8 mouse cellular contexts compared by ENCODE assay signal in the genomic region with DNA sequence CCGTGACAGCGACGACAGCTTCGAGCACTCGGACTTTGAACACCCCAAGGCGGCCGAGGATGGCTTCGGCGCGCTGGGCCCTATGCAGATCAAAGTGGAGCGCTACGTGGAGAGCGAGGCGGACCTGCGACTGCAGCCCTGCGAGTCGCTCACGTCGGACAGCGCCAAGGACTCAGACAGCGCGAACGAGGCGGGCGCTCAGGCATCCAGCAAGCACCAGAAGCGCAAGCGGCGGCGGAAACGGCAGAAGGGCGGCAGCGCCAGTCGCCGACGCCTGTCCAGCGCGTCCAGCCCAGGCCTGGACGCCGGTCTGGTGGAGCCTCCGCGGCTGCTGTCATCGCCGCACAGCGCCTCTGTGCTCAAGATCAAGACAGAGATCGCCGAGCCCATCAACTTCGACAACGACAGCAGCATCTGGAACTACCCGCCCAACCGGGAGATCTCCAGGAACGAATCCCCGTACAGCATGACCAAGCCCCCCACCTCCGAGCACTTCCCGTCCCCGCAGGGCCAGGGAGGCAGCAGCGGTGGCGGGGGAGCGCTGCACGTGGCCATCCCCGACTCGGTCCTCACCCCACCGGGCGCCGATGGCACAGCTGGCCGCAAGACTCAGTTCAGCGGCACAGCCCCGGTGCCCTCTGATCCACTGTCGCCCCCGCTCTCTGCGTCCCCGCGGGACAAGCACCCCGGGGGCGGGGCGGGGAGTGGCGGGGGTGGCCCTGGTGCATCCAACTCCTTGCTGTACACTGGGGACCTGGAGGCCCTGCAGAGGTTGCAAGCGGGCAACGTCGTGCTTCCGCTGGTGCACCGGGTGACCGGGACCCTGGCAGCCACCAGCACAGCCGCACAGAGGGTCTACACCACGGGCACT.
DNase-seq lines count a peak whose midpoint lies in the region; ATAC-seq lines count a peak whose summit lies in the region.

No protein-coding gene starts in this region.

- no peak overlapping the region for H3K27ac ChIP-seq in heart, embryonic 15.5 days
- no peak overlapping the region for H3K27ac ChIP-seq in kidney, embryonic 15.5 days

- peaks cover 14% of the 10 kb centered on the region for H3K4me1 ChIP-seq in heart, embryonic 15.5 days (replicated peaks)
- peaks cover 15% of the 10 kb centered on the region for H3K4me1 ChIP-seq in kidney, embryonic 15.5 days

- 4% methylated on average over 84 of the region's 84 CpGs for WGBS in heart, embryonic 15.5 days
- 4% methylated on average over 84 of the region's 84 CpGs for WGBS in kidney, embryonic 15.5 days

- no peaks in the 10 kb centered on the region for H3K36me3 ChIP-seq in heart, embryonic 15.5 days
- H3K36me3 ChIP-seq in kidney, embryonic 15.5 days: no peaks in the 10 kb centered on the region

- peak overlapping the region; percentile 9 for H3K9ac ChIP-seq in heart, embryonic 15.5 days
- H3K9ac ChIP-seq in kidney, embryonic 15.5 days: peak overlapping the region; percentile 18; the same call in 1 of the 2 replicates

- H3K9me3 ChIP-seq in heart, embryonic 15.5 days (replicated peaks): no peaks in the 10 kb centered on the region
- no peaks in the 10 kb centered on the region for H3K9me3 ChIP-seq in kidney, embryonic 15.5 days (replicated peaks)

- H3K27me3 ChIP-seq in heart, embryonic 15.5 days: peaks cover 45% of the 10 kb centered on the region
- H3K27me3 ChIP-seq in kidney, embryonic 15.5 days: peaks cover 65% of the 10 kb centered on the region

- ATAC-seq in heart, embryonic 15.5 days (replicated peaks; ENCODE audit: insufficient number of reproducible peaks, insufficient read depth, low FRiP score, low read depth): peak; percentile 53
- peak; percentile 83 for ATAC-seq in kidney, embryonic 15.5 days (replicated peaks; ENCODE audit: low FRiP score)

- H3K4me2 ChIP-seq in heart, embryonic 15.5 days: peak overlapping the region; percentile 83
- peak overlapping the region; percentile 82 for H3K4me2 ChIP-seq in kidney, embryonic 15.5 days

- peak overlapping the region; percentile 52 for H3K4me3 ChIP-seq in heart, embryonic 15.5 days
- peak overlapping the region; percentile 45 for H3K4me3 ChIP-seq in kidney, embryonic 15.5 days (replicated peaks)

- DNase-seq in heart, adult 11 months: peak; percentile 90
- DNase-seq in heart, adult 9 months (ENCODE audit: low spot score in 2 of 2): no peak
- peak; percentile 81 for DNase-seq in embryo, embryonic 11 days
- peak; percentile 76 for DNase-seq in mesoderm, embryonic 11.5 days (ENCODE audit: low read depth, low spot score)
- peak; percentile 50 for DNase-seq in testis, postnatal 10 days (ENCODE audit: low spot score)
- DNase-seq in cerebellum, adult 8-10 months: no peak

Comparison
In these comparisons a context has a peak if more than half of its experiments do, and no peak if none do; other contexts are left out.
1. DNase-seq: peak in heart, adult 11 months (single experiment), embryo, embryonic 11 days (single experiment), mesoderm, embryonic 11.5 days (single experiment) and testis, postnatal 10 days (single experiment); none in heart, adult 9 months (0 of 2) and cerebellum, adult 8-10 months (single experiment).